Comparison of ENCODE assay signal across 26 mouse cellular contexts in genomic region chr4:58371106-58371505, GRCm38 (mm10).
A peak's percentile ranks its signal among the peaks of the same experiment; 100 is the strongest.
DNase-seq lines count a peak whose midpoint lies in the region; ATAC-seq lines count a peak whose summit lies in the region.
"Had no signal": no experiment of that assay in that cellular context is flagged by ENCODE, and none has a peak within 500 bp of the region (broad histone marks: within the 10 kb centered on the region; RNA-seq: fewer than 3 reads in every experiment).

No protein-coding gene starts in this region.

- H3K4me2 ChIP-seq in midbrain, embryonic 11.5 days: no peak overlapping the region
- H3K4me2 ChIP-seq in midbrain, embryonic 15.5 days: no peak overlapping the region
- H3K4me2 ChIP-seq: embryonic facial prominence, embryonic 13.5 days; embryonic facial prominence, embryonic 15.5 days; forebrain, embryonic 13.5 days had no signal

- DNase-seq in midbrain, embryonic 11.5 days (ENCODE audit: low spot score, missing footprints): peak; percentile 4
- peak; percentile 30 for DNase-seq in NIH3T3 (ENCODE audit: low read depth)
- peak; percentile 6 for DNase-seq in adipocyte (ENCODE audit: low spot score)
- DNase-seq in gonadal fat pad, adult 2 months (ENCODE audit: low read depth): peak; percentile 79
- no peak for DNase-seq in embryo, embryonic 9.5 days (ENCODE audit: extremely low spot score)
- no peak for DNase-seq in ovary, postnatal 36 days (ENCODE audit: low spot score)
- DNase-seq: adrenal gland, adult 8-10 months; adrenal gland, postnatal 14 days; adrenal gland, postnatal 36 days; B cell, adult 2 months; cerebellum, adult 11-12 months; cerebellum, adult 2 months; cerebellum, adult 9-10 months; cerebellum, postnatal 10 days; cerebellum, postnatal 25 days had no signal

- H3K27me3 ChIP-seq in midbrain, embryonic 11.5 days (ENCODE audit: control insufficient read depth, insufficient read depth, low read length): no peaks in the 10 kb centered on the region
- no peaks in the 10 kb centered on the region for H3K27me3 ChIP-seq in midbrain, embryonic 15.5 days (replicated peaks)
- H3K27me3 ChIP-seq: CH12.LX; embryonic facial prominence, embryonic 13.5 days; embryonic facial prominence, embryonic 15.5 days; forebrain, embryonic 13.5 days; Patski had no signal

- no peaks in the 10 kb centered on the region for H3K9me3 ChIP-seq in midbrain, embryonic 11.5 days (ENCODE audit: control insufficient read depth, low read length)
- no peaks in the 10 kb centered on the region for H3K9me3 ChIP-seq in midbrain, embryonic 15.5 days
- H3K9me3 ChIP-seq: embryonic facial prominence, embryonic 13.5 days; embryonic facial prominence, embryonic 15.5 days; forebrain, embryonic 13.5 days had no signal

- no peak overlapping the region for H3K27ac ChIP-seq in midbrain, embryonic 11.5 days (ENCODE audit: low read depth, low read length)
- H3K27ac ChIP-seq in midbrain, embryonic 15.5 days: no peak overlapping the region
- H3K27ac ChIP-seq: embryonic facial prominence, embryonic 13.5 days; embryonic facial prominence, embryonic 15.5 days; forebrain, embryonic 13.5 days had no signal

- no peak overlapping the region for H3K9ac ChIP-seq in midbrain, embryonic 11.5 days (ENCODE audit: low read length)
- H3K9ac ChIP-seq in midbrain, embryonic 15.5 days: no peak overlapping the region
- H3K9ac ChIP-seq: embryonic facial prominence, embryonic 13.5 days; embryonic facial prominence, embryonic 15.5 days; forebrain, embryonic 13.5 days had no signal

- H3K36me3 ChIP-seq in midbrain, embryonic 11.5 days (ENCODE audit: control insufficient read depth, insufficient read depth, low read length): no peaks in the 10 kb centered on the region
- H3K36me3 ChIP-seq in midbrain, embryonic 15.5 days (replicated peaks): no peaks in the 10 kb centered on the region
- H3K36me3 ChIP-seq: embryonic facial prominence, embryonic 13.5 days; embryonic facial prominence, embryonic 15.5 days; G1E had no signal

- no peaks in the 10 kb centered on the region for H3K4me1 ChIP-seq in midbrain, embryonic 11.5 days (ENCODE audit: control insufficient read depth, insufficient read depth, low read length)
- no peaks in the 10 kb centered on the region for H3K4me1 ChIP-seq in midbrain, embryonic 15.5 days
- H3K4me1 ChIP-seq: embryonic facial prominence, embryonic 13.5 days; embryonic facial prominence, embryonic 15.5 days; forebrain, embryonic 13.5 days had no signal

- WGBS in midbrain, embryonic 11.5 days: 93% methylated on average over 1 of the region's 1 CpGs
- WGBS in midbrain, embryonic 15.5 days: 73% methylated on average over 1 of the region's 1 CpGs

- no peak for ATAC-seq in midbrain, embryonic 11.5 days (ENCODE audit: low FRiP score)
- ATAC-seq in midbrain, embryonic 15.5 days (replicated peaks): no peak
- ATAC-seq in activated CD4-positive, CD25-positive, alpha-beta regulatory T cell, adult 4 months: no peak
- ATAC-seq: CD4-positive, CD25-positive, alpha-beta regulatory T cell, adult 4 months; forebrain, embryonic 13.5 days; forebrain, embryonic 16.5 days; Patski had no signal

- no peak overlapping the region for H3K4me3 ChIP-seq in midbrain, embryonic 11.5 days (ENCODE audit: low read depth, low read length)
- H3K4me3 ChIP-seq in midbrain, embryonic 15.5 days: no peak overlapping the region
- H3K4me3 ChIP-seq: embryonic facial prominence, embryonic 13.5 days; embryonic facial prominence, embryonic 15.5 days; erythroblast, embryonic 14.5 days; forebrain, embryonic 13.5 days had no signal

Comparison
In these comparisons a context has a peak if more than half of its experiments do, and no peak if none do; other contexts are left out.
1. DNase-seq: peak in midbrain, embryonic 11.5 days (single experiment), NIH3T3 (single experiment), adipocyte (single experiment) and gonadal fat pad, adult 2 months (single experiment); none in embryo, embryonic 9.5 days (single experiment) and ovary, postnatal 36 days (single experiment).